Mouse (Mus musculus): Measurements from ENCODE around the gene Nyap1. TPM values are rescaled to one million over a fixed set of nuclear protein-coding genes. Genes with fewer than 3 reads are reported as not detected.

The Nyap1 gene
- 19.5 and 22.6 TPM in 2 replicates for polyA plus RNA-seq (2016; fragmentation: Nextera tagmentation; extraction: Ambion mirVana)

- peak within 1 kb of the TSS; percentile 93 for H3K4me2 ChIP-seq
- H3K27ac ChIP-seq, result peak within 1 kb of the TSS; percentile 88
- no peaks in the 10 kb centered on the region for H3K9me3 ChIP-seq
- WGBS, result 1% methylated on average over 67 of the region's 71 CpGs
- peak; percentile 83 for ATAC-seq (ENCODE audit: low FRiP score)
- peak within 1 kb of the TSS; percentile 74 for H3K4me3 ChIP-seq (replicated peaks)
- peaks cover 46% of the 10 kb centered on the region for H3K4me1 ChIP-seq
- H3K36me3 ChIP-seq (replicated peaks), result peaks cover 15% of the 10 kb centered on the region
- H3K27me3 ChIP-seq, result no peaks in the 10 kb centered on the region
- H3K9ac ChIP-seq, result peak within 1 kb of the TSS; percentile 88
These were observed at the start of gene Nyap1 for GRCm38 (mm10) chr5:137741023-137741931. Gene Nyap1 (minus strand): TSS chr5:137741607.

- peaks cover 7% of the 10 kb centered on the region; the same call in 1 of the 2 replicates for H3K27me3 ChIP-seq
- no peak overlapping the region for H3K27ac ChIP-seq
- no peaks in the 10 kb centered on the region for H3K9me3 ChIP-seq
- peaks cover 9% of the 10 kb centered on the region for H3K36me3 ChIP-seq (replicated peaks)
- WGBS, result 94% methylated on average over 2 of the region's 2 CpGs
- no peak overlapping the region for H3K4me3 ChIP-seq (replicated peaks)
- peaks cover 20% of the 10 kb centered on the region for H3K4me1 ChIP-seq
- no peak for ATAC-seq (ENCODE audit: low FRiP score)
- H3K4me2 ChIP-seq, result no peak overlapping the region
- H3K9ac ChIP-seq, result no peak overlapping the region
These were observed 47.6 kb upstream of the Nyap1 start for GRCm38 (mm10) chr5:137788946-137789531.

- Histone ChIP-seq H3K36me3 (replicated peaks) (peaks cover 18% of the 10 kb centered on the region), H3K9me3 (no peaks in the 10 kb centered on the region), H3K27ac (no peak overlapping the region), H3K4me2 (peak overlapping the region; percentile 92), H3K9ac (no peak overlapping the region), H3K4me1 (peaks cover 28% of the 10 kb centered on the region), H3K4me3 (replicated peaks) (peak overlapping the region; percentile 95), H3K27me3 (peaks cover 7% of the 10 kb centered on the region; the same call in 1 of the 2 replicates)
- WGBS, result 77% methylated on average over 24 of the region's 24 CpGs
- ATAC-seq (ENCODE audit: low FRiP score), result no peak
These were observed 46.8 kb upstream of the Nyap1 start for GRCm38 (mm10) chr5:137788171-137788570.

- Histone ChIP-seq H3K9me3 (no peaks in the 10 kb centered on the region), H3K27me3 (peaks cover 7% of the 10 kb centered on the region; the same call in 1 of the 2 replicates), H3K4me3 (replicated peaks) (peak within 1 kb of the TSS; percentile 95), H3K4me1 (peaks cover 37% of the 10 kb centered on the region), H3K9ac (peak within 1 kb of the TSS; percentile 98), H3K36me3 (replicated peaks) (peaks cover 26% of the 10 kb centered on the region), H3K4me2 (peak within 1 kb of the TSS; percentile 92), H3K27ac (peak within 1 kb of the TSS; percentile 98)
- peak; percentile 69 for ATAC-seq (ENCODE audit: low FRiP score)
- WGBS, result under 1% methylated on average over 48 of the region's 48 CpGs
These were observed 45.9 kb upstream of the Nyap1 start, which contains the start of the genes Mepce and Zcwpw1 for GRCm38 (mm10) chr5:137787151-137787928. Gene Mepce (minus strand): TSS chr5:137787655. Gene Zcwpw1 (plus strand): TSS chr5:137787798.

DNA sequence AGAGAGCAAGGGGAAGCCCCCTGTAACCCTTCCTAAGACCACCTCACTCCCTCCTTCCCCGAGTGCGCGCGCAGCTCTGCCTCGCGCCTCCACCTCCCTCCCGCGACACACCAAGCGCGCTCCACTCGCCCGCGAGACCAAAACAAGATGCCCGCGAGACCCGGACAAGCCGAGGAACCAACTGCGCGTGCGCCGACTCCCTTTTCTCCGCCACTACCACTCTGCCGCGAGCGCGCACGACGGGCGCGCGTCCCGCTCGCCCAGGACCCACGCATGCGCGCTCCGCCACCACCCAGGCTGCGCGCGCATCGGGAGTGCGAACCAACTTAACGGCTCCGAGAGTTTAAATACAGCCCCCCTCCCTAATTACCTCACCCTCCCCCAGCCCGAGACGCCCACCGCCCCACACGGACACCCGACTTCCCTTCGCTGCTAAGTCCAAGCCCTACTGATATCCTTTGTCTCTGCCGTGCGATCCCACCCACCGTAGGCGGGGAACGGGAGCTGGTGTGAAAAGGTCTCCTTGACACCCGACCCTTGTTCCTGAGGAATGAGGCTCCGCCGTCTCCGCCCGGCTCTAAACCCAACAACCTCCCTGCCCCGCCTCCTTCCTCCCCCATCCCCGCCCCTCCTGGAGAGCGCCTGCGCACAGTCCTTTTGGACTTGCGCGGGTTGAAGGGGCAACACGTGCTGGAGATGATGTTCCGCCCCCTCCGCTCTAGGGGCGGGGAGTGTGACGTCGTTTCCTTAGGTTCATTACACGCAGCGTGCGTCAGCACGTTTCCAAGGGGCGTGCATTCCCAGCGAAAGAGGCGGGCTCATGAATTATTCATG is 44.9 kb upstream of the Nyap1 start:
- WGBS, result under 1% methylated on average over 78 of the region's 79 CpGs

GRCm38 (mm10) chr5:137785164-137786031 is 44.0 kb upstream of the Nyap1 start:
- Histone ChIP-seq H3K4me1 (peaks cover 48% of the 10 kb centered on the region), H3K9me3 (no peaks in the 10 kb centered on the region)

More for the DNA sequence above, 44.9 kb upstream of the Nyap1 start:
- H3K9me3 ChIP-seq, result no peaks in the 10 kb centered on the region
- peak overlapping the region; percentile 95 for H3K4me3 ChIP-seq (replicated peaks)
- H3K9ac ChIP-seq, result peak overlapping the region; percentile 98
- peak; percentile 88 for ATAC-seq (ENCODE audit: low FRiP score)
- H3K4me2 ChIP-seq, result peak overlapping the region; percentile 92
- H3K27me3 ChIP-seq, result peaks cover 7% of the 10 kb centered on the region; the same call in 1 of the 2 replicates
- peaks cover 37% of the 10 kb centered on the region for H3K36me3 ChIP-seq (replicated peaks)
- peak overlapping the region; percentile 98 for H3K27ac ChIP-seq
- peaks cover 40% of the 10 kb centered on the region for H3K4me1 ChIP-seq

GRCm38 (mm10) chr5:137784546-137784945 is 43.1 kb upstream of the Nyap1 start:
- Histone ChIP-seq H3K4me1 (peaks cover 56% of the 10 kb centered on the region), H3K9ac (peak overlapping the region; percentile 98), H3K27me3 (peaks cover 7% of the 10 kb centered on the region; the same call in 1 of the 2 replicates), H3K4me3 (replicated peaks) (peak overlapping the region; percentile 95), H3K4me2 (peak overlapping the region; percentile 92), H3K27ac (0 out of 2 replicates have a peak overlapping the region, but pooled peaks have one; percentile 98), H3K36me3 (replicated peaks) (peaks cover 50% of the 10 kb centered on the region), H3K9me3 (no peaks in the 10 kb centered on the region)
- no peak for ATAC-seq (ENCODE audit: low FRiP score)
- WGBS, result 89% methylated on average over 14 of the region's 14 CpGs

More at GRCm38 (mm10) chr5:137785164-137786031, 44.0 kb upstream of the Nyap1 start:
- peaks cover 7% of the 10 kb centered on the region; the same call in 1 of the 2 replicates for H3K27me3 ChIP-seq
- WGBS, result 7% methylated on average over 58 of the region's 62 CpGs
- peak overlapping the region; percentile 92 for H3K4me2 ChIP-seq
- H3K36me3 ChIP-seq (replicated peaks), result peaks cover 46% of the 10 kb centered on the region
- H3K4me3 ChIP-seq (replicated peaks), result peak overlapping the region; percentile 95
- peak; percentile 10 for ATAC-seq (ENCODE audit: low FRiP score)
- H3K9ac ChIP-seq, result peak overlapping the region; percentile 98
- peak overlapping the region; percentile 98 for H3K27ac ChIP-seq

DNA sequence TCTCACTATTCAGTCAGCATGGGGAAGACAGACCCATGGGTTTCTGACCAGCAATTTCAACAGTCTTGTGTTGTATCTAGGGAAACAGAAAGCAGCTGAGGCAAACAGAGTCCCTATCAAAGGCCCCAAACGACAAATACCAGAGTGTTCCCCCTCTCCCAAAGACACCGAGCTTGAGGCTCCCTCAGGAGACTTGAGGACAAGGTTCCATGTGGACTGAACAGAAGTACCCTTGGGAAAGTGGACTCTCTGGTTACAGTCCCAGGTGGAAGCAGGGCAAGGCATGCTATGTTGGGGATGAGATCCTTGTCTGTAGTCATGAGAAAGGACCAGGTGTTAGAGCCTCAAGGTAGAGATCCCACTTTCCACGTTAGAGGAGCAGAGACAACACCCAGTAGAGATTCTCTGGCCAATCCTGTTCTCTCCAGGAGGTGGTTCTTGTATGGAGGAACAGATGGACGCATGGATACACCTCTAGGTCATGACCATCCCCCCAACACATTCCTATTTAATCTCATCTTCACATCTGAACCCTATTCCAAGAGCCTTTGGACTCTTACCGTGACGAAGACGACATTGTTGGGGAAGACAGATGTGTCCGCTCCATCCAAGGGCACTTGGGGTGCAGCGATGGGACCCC is 42.6 kb upstream of the Nyap1 start:
- H3K9me3 ChIP-seq, result no peaks in the 10 kb centered on the region
- H3K9ac ChIP-seq, result peak overlapping the region; percentile 98
- H3K27ac ChIP-seq, result 0 out of 2 replicates have a peak overlapping the region, but pooled peaks have one; percentile 8
- peak overlapping the region; percentile 95 for H3K4me3 ChIP-seq (replicated peaks)
- H3K4me2 ChIP-seq, result peak overlapping the region; percentile 92
- 78% methylated on average over 9 of the region's 9 CpGs for WGBS
- ATAC-seq (ENCODE audit: low FRiP score), result no peak
- H3K27me3 ChIP-seq, result peaks cover 7% of the 10 kb centered on the region; the same call in 1 of the 2 replicates
- H3K4me1 ChIP-seq, result peaks cover 59% of the 10 kb centered on the region
- H3K36me3 ChIP-seq (replicated peaks), result peaks cover 50% of the 10 kb centered on the region

GRCm38 (mm10) chr5:137782776-137783522 is 41.5 kb upstream of the Nyap1 start:
- H3K4me1 ChIP-seq, result peaks cover 60% of the 10 kb centered on the region
- peaks cover 50% of the 10 kb centered on the region for H3K36me3 ChIP-seq (replicated peaks)
- H3K4me3 ChIP-seq (replicated peaks), result peak overlapping the region; percentile 95
- H3K9ac ChIP-seq, result peak overlapping the region; percentile 98
- H3K27ac ChIP-seq, result no peak overlapping the region
- 88% methylated on average over 13 of the region's 13 CpGs for WGBS
- H3K27me3 ChIP-seq, result peaks cover under 1% of the 10 kb centered on the region; the same call in 1 of the 2 replicates
- ATAC-seq (ENCODE audit: low FRiP score), result no peak
- peak overlapping the region; percentile 92 for H3K4me2 ChIP-seq
- H3K9me3 ChIP-seq, result no peaks in the 10 kb centered on the region

Data from forebrain, embryonic 12.5 days (tissue).